Mouse (Mus musculus) embryonic facial prominence, embryonic 12.5 days (tissue): ENCODE measurements around the gene Tspan17. TPM values are rescaled to one million over a fixed set of nuclear protein-coding genes. Genes with fewer than 3 reads are reported as not detected.

Source experiments
- ATAC-seq: fragments of 200-750 bp; cut with Nextera tagmentation; 2 replicates; pipeline ENCODE4 v1.8.0; 2017; ENCODE audit not compliant: insufficient number of reproducible peaks, insufficient read depth, low FRiP score, low TSS enrichment
- H3K27ac ChIP-seq: fragments of 300-500 bp; sonication (generic); 2 replicates; pipeline ENCODE4 v1.5.1; 2016; ENCODE audit warnings: mild to moderate bottlenecking
- H3K27me3 ChIP-seq: fragments of 300-500 bp; sonication (generic); 2 replicates; pipeline ENCODE4 v1.6.1; 2016; ENCODE audit warnings: mild to moderate bottlenecking, moderate library complexity
- H3K36me3 ChIP-seq: fragments of 300-500 bp; sonication (generic); 2 replicates; pipeline ENCODE4 v1.6.1; 2016; ENCODE audit warnings: mild to moderate bottlenecking
- H3K4me1 ChIP-seq: fragments of 300-500 bp; sonication (generic); 2 replicates; pipeline ENCODE4 v1.6.1; 2016
- H3K4me2 ChIP-seq: fragments of 300-500 bp; sonication (generic); replicated peaks from 2 replicates; pipeline ENCODE4 v1.6.1; 2016; ENCODE audit warnings: mild to moderate bottlenecking, moderate library complexity
- H3K4me3 ChIP-seq: fragments of 300-500 bp; sonication (generic); 2 replicates; pipeline ENCODE4 v1.5.1; 2016; ENCODE audit warnings: mild to moderate bottlenecking
- H3K9ac ChIP-seq: fragments of 300-500 bp; sonication (generic); 2 replicates; pipeline ENCODE4 v1.6.1; 2016; ENCODE audit warnings: mild to moderate bottlenecking, moderate library complexity
- H3K9me3 ChIP-seq: fragments of 300-500 bp; sonication (generic); 2 replicates; pipeline ENCODE4 v1.6.1; 2016; ENCODE audit warnings: mild to moderate bottlenecking, moderate library complexity
- WGBS: fragments of 180-500 bp; shearing (Covaris S2); methylation state at CpG from one replicate; pipeline ENCODE4 v1.1.7; 2016; 5-methylcytosine and 5-hydroxymethylcytosine counted together
- polyA plus RNA-seq: library from polyadenylated mRNA; unstranded; fragments of >200 nt; fragmentation: Nextera tagmentation; extraction: Ambion mirVana; gene quantifications from 2 replicates; pipeline ENCODE4 v1.2.1, GENCODE M21; 2016

Tspan17 gene
- polyA plus RNA-seq, 1 experiment from 2014 or later, result 9.9 TPM

GRCm38 (mm10) chr13:54794002-54794577 is 4.9 kb downstream of the Tspan17 start:
- 76% methylated on average over 16 of the region's 16 CpGs for WGBS
- Histone ChIP-seq H3K4me1 (peaks cover 18% of the 10 kb centered on the region), H3K9ac (no peak overlapping the region), H3K27ac (no peak overlapping the region), H3K27me3 (peaks cover 42% of the 10 kb centered on the region), H3K36me3 (no peaks in the 10 kb centered on the region), H3K4me2 (no peak overlapping the region), H3K4me3 (no peak overlapping the region), H3K9me3 (no peaks in the 10 kb centered on the region)
- no peak for ATAC-seq

GRCm38 (mm10) chr13:54794843-54795242 is 5.7 kb downstream of the Tspan17 start:
- Histone ChIP-seq H3K4me3 (no peak overlapping the region), H3K27ac (no peak overlapping the region), H3K36me3 (no peaks in the 10 kb centered on the region), H3K9ac (no peak overlapping the region), H3K4me1 (peaks cover 10% of the 10 kb centered on the region), H3K4me2 (no peak overlapping the region), H3K9me3 (no peaks in the 10 kb centered on the region), H3K27me3 (peaks cover 35% of the 10 kb centered on the region)
- ATAC-seq, result no peak
- 49% methylated on average over 5 of the region's 5 CpGs for WGBS

GRCm38 (mm10) chr13:54797356-54797755 is 8.2 kb downstream of the Tspan17 start:
- WGBS, result 39% methylated on average over 4 of the region's 4 CpGs
- H3K4me1 ChIP-seq, result peaks cover 5% of the 10 kb centered on the region; the same call in 1 of the 2 replicates
- no peak overlapping the region for H3K9ac ChIP-seq
- H3K27me3 ChIP-seq, result peaks cover 13% of the 10 kb centered on the region
- no peak overlapping the region for H3K4me3 ChIP-seq
- no peaks in the 10 kb centered on the region for H3K9me3 ChIP-seq
- H3K36me3 ChIP-seq, result no peaks in the 10 kb centered on the region
- H3K27ac ChIP-seq, result no peak overlapping the region
- H3K4me2 ChIP-seq, result no peak overlapping the region
- no peak for ATAC-seq

DNA sequence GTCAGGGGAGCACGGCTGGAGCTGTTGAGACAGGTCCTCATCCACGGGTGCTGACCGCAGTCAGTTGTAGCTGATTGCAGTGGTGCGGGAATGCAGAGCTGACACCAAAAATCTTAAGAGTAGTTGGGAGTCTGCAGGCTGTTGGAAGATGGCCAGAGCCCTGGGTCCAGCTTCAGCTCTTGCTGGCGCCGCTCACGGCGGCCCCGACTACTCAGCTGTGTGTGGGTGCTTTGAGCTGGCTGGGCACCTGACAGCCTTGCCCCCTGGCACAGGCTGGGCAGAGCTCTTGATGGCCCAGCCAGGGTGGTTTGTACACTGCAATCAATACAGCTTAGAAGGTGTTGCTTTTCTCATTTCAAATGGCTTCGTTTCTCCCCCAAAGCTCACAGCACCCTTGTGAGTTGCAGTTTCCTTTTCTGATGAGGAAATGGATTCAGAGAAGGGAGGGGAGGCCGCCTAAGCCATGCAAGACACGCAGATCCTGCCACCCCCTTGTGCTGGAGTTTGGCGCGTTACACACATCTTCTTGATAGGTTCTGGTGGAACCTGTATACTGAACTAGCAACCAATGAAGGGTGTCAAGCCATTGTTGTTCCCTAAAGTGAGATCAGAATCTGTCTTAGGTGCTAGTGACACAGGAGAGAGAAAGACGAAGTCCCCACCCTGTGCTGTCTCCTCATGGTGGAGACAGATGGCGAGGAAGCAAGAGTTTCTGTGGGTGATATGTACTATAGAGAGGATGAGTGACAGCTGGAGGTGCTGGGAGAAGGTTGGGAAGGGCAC is 8.9 kb downstream of the Tspan17 start:
- no peak overlapping the region for H3K4me3 ChIP-seq
- 76% methylated on average over 16 of the region's 16 CpGs for WGBS
- H3K4me1 ChIP-seq, result no peaks in the 10 kb centered on the region
- H3K27ac ChIP-seq, result no peak overlapping the region
- no peak overlapping the region for H3K4me2 ChIP-seq
- H3K9me3 ChIP-seq, result no peaks in the 10 kb centered on the region
- ATAC-seq, result no peak
- H3K9ac ChIP-seq, result no peak overlapping the region
- peaks cover 10% of the 10 kb centered on the region for H3K27me3 ChIP-seq
- H3K36me3 ChIP-seq, result no peaks in the 10 kb centered on the region

DNA sequence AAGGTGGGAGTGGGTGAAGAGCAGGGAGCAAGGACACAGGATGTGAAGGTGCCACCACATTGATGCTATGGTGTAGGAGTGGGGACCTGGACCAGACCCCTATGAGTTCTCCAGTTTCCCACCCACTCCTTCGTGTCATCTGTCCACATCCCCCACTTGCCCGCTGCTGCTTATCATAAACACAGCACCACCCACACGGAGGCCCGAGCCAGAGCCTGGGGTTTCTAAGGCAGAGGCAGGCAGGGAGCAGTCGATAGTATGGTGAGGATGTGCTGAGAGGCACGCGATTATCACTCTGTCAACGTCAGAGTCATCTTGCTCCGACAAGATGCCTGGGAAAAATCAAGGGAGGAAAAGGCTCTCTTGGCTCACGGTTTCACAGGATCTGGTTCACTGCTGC is 9.6 kb downstream of the Tspan17 start:
- no peak for ATAC-seq
- Histone ChIP-seq H3K27ac (no peak overlapping the region), H3K4me2 (no peak overlapping the region), H3K9me3 (no peaks in the 10 kb centered on the region), H3K4me3 (no peak overlapping the region), H3K4me1 (no peaks in the 10 kb centered on the region), H3K36me3 (no peaks in the 10 kb centered on the region), H3K27me3 (peaks cover 9% of the 10 kb centered on the region), H3K9ac (no peak overlapping the region)
- WGBS, result 79% methylated on average over 10 of the region's 10 CpGs

DNA sequence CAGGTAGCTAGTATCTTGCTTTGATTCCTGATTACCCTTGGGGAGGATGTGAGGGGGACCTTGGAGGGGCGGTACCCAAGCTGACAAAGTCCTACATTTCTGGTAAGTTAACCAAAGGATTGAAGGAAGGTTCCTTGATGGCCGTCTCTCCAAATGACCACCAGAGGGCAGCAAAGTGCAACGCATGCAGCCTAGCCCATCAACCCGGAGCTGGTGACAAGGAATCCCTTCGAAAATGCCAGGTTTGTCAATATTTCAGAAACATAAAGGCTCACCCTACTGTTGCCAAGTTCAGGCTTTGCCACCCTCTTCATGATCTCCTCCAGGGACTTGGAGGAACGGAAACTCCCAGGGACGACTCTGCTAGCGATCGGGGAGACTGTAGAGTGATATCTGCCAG is 10.5 kb downstream of the Tspan17 start:
- Histone ChIP-seq H3K4me1 (no peaks in the 10 kb centered on the region), H3K4me2 (no peak overlapping the region), H3K4me3 (no peak overlapping the region), H3K27ac (no peak overlapping the region), H3K36me3 (no peaks in the 10 kb centered on the region), H3K9me3 (no peaks in the 10 kb centered on the region), H3K27me3 (peaks cover 11% of the 10 kb centered on the region), H3K9ac (no peak overlapping the region)
- WGBS, result 22% methylated on average over 9 of the region's 9 CpGs
- no peak for ATAC-seq

- H3K27me3 ChIP-seq, result peaks cover 16% of the 10 kb centered on the region
- H3K36me3 ChIP-seq, result no peaks in the 10 kb centered on the region
- WGBS, result 68% methylated on average over 4 of the region's 4 CpGs
- H3K4me2 ChIP-seq, result no peak overlapping the region
- ATAC-seq, result no peak
- H3K4me1 ChIP-seq, result no peaks in the 10 kb centered on the region
- no peak overlapping the region for H3K27ac ChIP-seq
- no peaks in the 10 kb centered on the region for H3K9me3 ChIP-seq
- no peak overlapping the region for H3K9ac ChIP-seq
- no peak overlapping the region for H3K4me3 ChIP-seq
Measured at GRCm38 (mm10) chr13:54800206-54800605, 11.0 kb downstream of the Tspan17 start.

DNA sequence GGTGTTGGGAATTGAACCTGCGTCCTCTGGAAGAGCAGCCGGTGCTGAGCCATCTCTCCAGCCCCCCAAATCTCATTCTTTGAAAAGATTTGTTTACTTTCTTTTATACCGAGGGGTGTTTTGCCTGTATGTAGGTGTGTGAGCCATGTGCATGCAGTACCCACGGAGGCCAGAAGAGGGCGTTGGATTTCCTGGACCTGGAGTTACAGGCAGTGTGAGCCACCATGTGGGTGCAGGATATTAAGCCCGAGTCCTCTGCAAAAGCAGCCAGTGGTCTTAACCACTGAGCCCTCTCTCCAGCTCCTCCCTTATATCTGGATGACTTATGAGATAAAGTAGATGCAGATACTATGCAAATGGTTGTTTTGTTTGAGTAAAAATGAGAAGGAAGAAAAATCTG is 13.8 kb downstream of the Tspan17 start:
- ATAC-seq, result no peak
- Histone ChIP-seq H3K27ac (no peak overlapping the region), H3K4me2 (no peak overlapping the region), H3K4me1 (no peaks in the 10 kb centered on the region), H3K4me3 (no peak overlapping the region), H3K9me3 (no peaks in the 10 kb centered on the region), H3K36me3 (no peaks in the 10 kb centered on the region), H3K9ac (no peak overlapping the region), H3K27me3 (peaks cover 30% of the 10 kb centered on the region)
- 79% methylated on average over 6 of the region's 6 CpGs for WGBS

DNA sequence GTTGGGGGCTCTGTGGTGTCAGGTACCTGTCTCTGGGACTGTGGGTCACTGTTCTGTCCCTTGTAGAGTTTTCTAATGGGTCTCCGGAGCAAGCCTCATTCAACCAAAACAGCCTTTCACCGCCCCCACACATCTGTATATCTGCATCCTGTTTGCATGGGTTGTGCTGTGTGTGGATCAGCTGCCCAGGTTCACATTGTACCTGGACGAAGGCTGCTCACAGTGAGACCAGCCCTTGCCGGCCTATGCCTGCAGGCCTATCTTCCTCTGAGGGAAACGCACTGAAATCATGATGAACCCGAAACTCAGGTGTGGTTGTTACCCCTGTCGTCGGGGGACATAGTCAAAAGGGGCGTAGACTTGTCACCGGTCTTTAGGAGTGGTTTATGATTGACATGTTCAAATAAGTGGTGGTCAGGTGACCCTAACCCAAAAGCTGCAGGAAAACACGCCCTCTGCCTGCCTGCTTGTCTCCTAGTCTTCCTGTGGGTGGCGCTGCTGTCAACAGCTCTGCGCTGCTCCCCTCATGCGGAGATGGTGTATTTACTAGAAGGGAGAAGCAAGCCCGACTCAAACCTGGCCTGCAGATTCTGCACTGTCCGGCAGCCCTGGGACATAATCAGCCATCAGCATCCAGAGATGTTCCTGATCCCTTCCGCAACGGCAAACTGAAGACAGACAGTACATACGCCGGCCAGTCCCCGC is 16.1 kb downstream of the Tspan17 start:
- ATAC-seq, result no peak
- peaks cover 24% of the 10 kb centered on the region for H3K27me3 ChIP-seq
- no peak overlapping the region for H3K9ac ChIP-seq

DNA sequence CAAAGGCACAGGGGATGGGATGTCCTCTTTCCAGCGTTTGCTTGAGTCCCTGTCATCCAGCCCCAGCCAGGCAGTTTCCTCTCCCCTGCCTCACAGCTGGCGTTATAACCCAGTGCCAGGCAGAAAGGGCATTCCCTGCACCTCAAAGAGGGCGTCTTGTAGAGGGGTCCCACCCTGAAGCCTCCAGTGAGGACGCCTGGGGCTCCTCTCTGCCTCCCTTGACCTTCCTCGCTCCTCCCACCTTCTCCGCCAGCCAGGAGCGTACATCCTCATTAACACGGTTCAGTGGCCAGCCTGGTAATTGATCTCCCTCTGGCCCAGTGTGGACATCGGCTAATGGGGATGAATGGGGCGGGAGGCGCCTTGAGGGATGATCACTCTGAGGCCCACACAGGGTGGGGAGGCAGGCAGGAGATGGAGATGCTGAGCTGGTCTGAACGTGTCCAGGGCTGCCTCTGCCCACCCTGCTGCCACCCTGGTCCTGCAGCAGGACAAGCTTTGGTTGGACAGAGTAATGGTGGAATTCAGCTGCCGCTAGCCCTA is 17.3 kb downstream of the Tspan17 start:
- no peak overlapping the region for H3K9ac ChIP-seq
- H3K27me3 ChIP-seq, result peaks cover 24% of the 10 kb centered on the region
- no peak overlapping the region for H3K4me3 ChIP-seq
- H3K4me2 ChIP-seq, result no peak overlapping the region
- H3K4me1 ChIP-seq, result no peaks in the 10 kb centered on the region
- 25% methylated on average over 13 of the region's 13 CpGs for WGBS
- no peak overlapping the region for H3K27ac ChIP-seq
- H3K36me3 ChIP-seq, result no peaks in the 10 kb centered on the region
- ATAC-seq, result no peak
- no peaks in the 10 kb centered on the region for H3K9me3 ChIP-seq

More for the DNA sequence above, 16.1 kb downstream of the Tspan17 start:
- Histone ChIP-seq H3K4me1 (no peaks in the 10 kb centered on the region), H3K36me3 (no peaks in the 10 kb centered on the region), H3K9me3 (no peaks in the 10 kb centered on the region), H3K27ac (no peak overlapping the region), H3K4me3 (no peak overlapping the region), H3K4me2 (no peak overlapping the region)
- 39% methylated on average over 21 of the region's 21 CpGs for WGBS

DNA sequence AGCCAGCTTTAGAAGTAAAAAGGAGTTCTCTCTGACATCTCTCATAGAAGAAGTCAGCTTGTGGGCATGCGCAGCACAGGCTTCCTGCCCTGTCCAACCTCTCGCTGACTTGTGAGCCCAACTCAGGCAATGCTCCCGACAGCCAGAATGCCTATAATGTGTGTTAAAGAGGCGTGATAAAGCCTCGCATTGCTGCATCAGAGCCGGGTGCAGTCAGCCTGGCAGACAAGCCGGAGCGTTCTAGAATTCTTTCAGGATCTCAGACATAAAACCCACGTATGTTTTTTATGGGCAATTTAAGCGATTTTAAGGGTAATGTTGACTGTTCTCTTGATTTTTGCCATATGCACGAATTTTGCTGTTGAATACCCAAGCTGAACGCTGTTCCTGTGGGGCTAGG is 18.9 kb downstream of the Tspan17 start:
- no peak for ATAC-seq
- Histone ChIP-seq H3K27me3 (peaks cover 24% of the 10 kb centered on the region), H3K36me3 (no peaks in the 10 kb centered on the region), H3K4me1 (no peaks in the 10 kb centered on the region), H3K9me3 (no peaks in the 10 kb centered on the region), H3K9ac (no peak overlapping the region), H3K4me2 (no peak overlapping the region), H3K4me3 (no peak overlapping the region), H3K27ac (no peak overlapping the region)
- 76% methylated on average over 12 of the region's 12 CpGs for WGBS

GRCm38 (mm10) chr13:54811476-54811875 is 22.3 kb downstream of the Tspan17 start:
- Histone ChIP-seq H3K27ac (no peak overlapping the region), H3K27me3 (peaks cover 4% of the 10 kb centered on the region), H3K9me3 (no peaks in the 10 kb centered on the region), H3K4me3 (no peak overlapping the region), H3K9ac (no peak overlapping the region), H3K4me1 (no peaks in the 10 kb centered on the region), H3K36me3 (no peaks in the 10 kb centered on the region), H3K4me2 (no peak overlapping the region)
- 33% methylated on average over 7 of the region's 7 CpGs for WGBS
- no peak for ATAC-seq
